ENCODE assay signal across 8 mouse cellular contexts in genomic region chr2:127444055-127444789, GRCm38 (mm10). TPM values are rescaled to one million over a fixed set of nuclear protein-coding genes. Genes with fewer than 3 reads are reported as not detected.
DNase-seq lines count a peak whose midpoint lies in the region; ATAC-seq and TF ChIP-seq lines count a peak whose summit lies in the region.

Gene Fahd2a (minus strand): TSS chr2:127444565.

- peaks cover 9% of the 10 kb centered on the region for H3K27me3 ChIP-seq in C2C12 (ENCODE audit: control insufficient read depth, insufficient read depth, insufficient read length)
- no peaks in the 10 kb centered on the region for H3K27me3 ChIP-seq in heart, embryonic 12.5 days (replicated peaks)
- no peaks in the 10 kb centered on the region for H3K27me3 ChIP-seq in kidney, postnatal 0 days (ENCODE audit: insufficient read depth, low read length)
- H3K27me3 ChIP-seq in liver, embryonic 11.5 days (replicated peaks; ENCODE audit: control insufficient read depth, insufficient read depth, low read length), result no peaks in the 10 kb centered on the region
- no peaks in the 10 kb centered on the region for H3K27me3 ChIP-seq in stomach, embryonic 14.5 days (ENCODE audit: control insufficient read depth, insufficient read depth, low read length)

- H3K79me3 ChIP-seq in C2C12 (ENCODE audit: low read depth), result no peaks in the 10 kb centered on the region

- H3K4me1 ChIP-seq in heart, embryonic 12.5 days (replicated peaks), result peaks cover 13% of the 10 kb centered on the region
- H3K4me1 ChIP-seq in kidney, postnatal 0 days (replicated peaks; ENCODE audit: insufficient read depth, low read length), result no peaks in the 10 kb centered on the region; the same call in 1 of the 2 replicates
- peaks cover 17% of the 10 kb centered on the region for H3K4me1 ChIP-seq in liver, embryonic 11.5 days (replicated peaks; ENCODE audit: control insufficient read depth, insufficient read depth, low read length)
- 0 out of 2 replicates have a peak, but pooled peaks cover 5% of the 10 kb centered on the region for H3K4me1 ChIP-seq in stomach, embryonic 14.5 days (ENCODE audit: control insufficient read depth, insufficient read depth, low read length)

- no peaks in the 10 kb centered on the region for H3K9me3 ChIP-seq in heart, embryonic 12.5 days (replicated peaks)
- no peaks in the 10 kb centered on the region for H3K9me3 ChIP-seq in kidney, postnatal 0 days (replicated peaks; ENCODE audit: low read length)
- no peaks in the 10 kb centered on the region for H3K9me3 ChIP-seq in liver, embryonic 11.5 days (ENCODE audit: control insufficient read depth, low read length)
- H3K9me3 ChIP-seq in stomach, embryonic 14.5 days (ENCODE audit: control insufficient read depth, low read depth, low read length), result no peaks in the 10 kb centered on the region

- H3K4me2 ChIP-seq in heart, embryonic 12.5 days, result peak within 1 kb of the TSS; percentile 76
- H3K4me2 ChIP-seq in kidney, postnatal 0 days (ENCODE audit: low read length), result peak within 1 kb of the TSS; percentile 63
- peak within 1 kb of the TSS; percentile 85 for H3K4me2 ChIP-seq in liver, embryonic 11.5 days
- H3K4me2 ChIP-seq in stomach, embryonic 14.5 days (replicated peaks; ENCODE audit: low read depth, low read length), result peak within 1 kb of the TSS; percentile 74

- H3K4me3 ChIP-seq in C2C12 (ENCODE audit: insufficient read depth, poor library complexity, severe bottlenecking), result peak within 1 kb of the TSS; percentile 34
- peak within 1 kb of the TSS; percentile 76 for H3K4me3 ChIP-seq in heart, embryonic 12.5 days
- H3K4me3 ChIP-seq in kidney, postnatal 0 days (replicated peaks; ENCODE audit: low read depth, low read length), result peak within 1 kb of the TSS; percentile 66
- peak within 1 kb of the TSS; percentile 83 for H3K4me3 ChIP-seq in liver, embryonic 11.5 days (ENCODE audit: low read depth, low read length)
- peak within 1 kb of the TSS; percentile 76 for H3K4me3 ChIP-seq in stomach, embryonic 14.5 days (ENCODE audit: low read depth, low read length)

- H3K36me3 ChIP-seq in C2C12 (ENCODE audit: control insufficient read depth, insufficient read depth), result no peaks in the 10 kb centered on the region
- H3K36me3 ChIP-seq in heart, embryonic 12.5 days, result peaks cover 4% of the 10 kb centered on the region
- H3K36me3 ChIP-seq in kidney, postnatal 0 days (ENCODE audit: insufficient read depth, low read length), result no peaks in the 10 kb centered on the region
- H3K36me3 ChIP-seq in liver, embryonic 11.5 days (ENCODE audit: control insufficient read depth, insufficient read depth, low read length), result no peaks in the 10 kb centered on the region
- no peaks in the 10 kb centered on the region for H3K36me3 ChIP-seq in stomach, embryonic 14.5 days (ENCODE audit: control insufficient read depth, insufficient read depth, low read length)

- H3ac ChIP-seq in C2C12 (ENCODE audit: control insufficient read depth, insufficient read length, low read depth), result peak within 1 kb of the TSS; percentile 61

- ATAC-seq in erythroid progenitor cell, adult 5-6 weeks (replicated peaks; ENCODE audit: low FRiP score, poor library complexity, severe bottlenecking), result peak; percentile 95
- ATAC-seq in heart, embryonic 12.5 days (ENCODE audit: insufficient number of reproducible peaks, low FRiP score), result peak; percentile 94
- peak; percentile 91 for ATAC-seq in kidney, postnatal 0 days (replicated peaks; ENCODE audit: low FRiP score, low read depth)
- ATAC-seq in liver, embryonic 11.5 days (replicated peaks; ENCODE audit: low FRiP score), result peak; percentile 90
- ATAC-seq in stomach, embryonic 14.5 days (ENCODE audit: insufficient number of reproducible peaks, insufficient read depth, low FRiP score, low read depth), result peak; percentile 92

- no peak for TF ChIP-seq CTCF in C2C12 (IDR thresholded peaks at IDR 0.05; ENCODE audit: control insufficient read depth, insufficient read depth, insufficient read length)
- TF ChIP-seq CTCF in kidney, postnatal 0 days (IDR thresholded peaks at IDR 0.05; ENCODE audit: low read depth), result 0 out of 2 replicates have a peak, but pooled peaks have one; percentile 26

- WGBS in heart, embryonic 12.5 days, result 5% methylated on average over 37 of the region's 37 CpGs
- WGBS in kidney, postnatal 0 days, result 4% methylated on average over 37 of the region's 37 CpGs
- 2% methylated on average over 37 of the region's 37 CpGs for WGBS in liver, embryonic 11.5 days
- 3% methylated on average over 36 of the region's 37 CpGs for WGBS in stomach, embryonic 14.5 days

- no peak within 1 kb of the TSS for H3K27ac ChIP-seq in heart, embryonic 12.5 days (ENCODE audit: poor library complexity, severe bottlenecking)
- peak within 1 kb of the TSS; percentile 33; the same call in 1 of the 2 replicates for H3K27ac ChIP-seq in kidney, postnatal 0 days
- H3K27ac ChIP-seq in liver, embryonic 11.5 days (ENCODE audit: low read depth, low read length), result peak within 1 kb of the TSS; percentile 50
- 0 out of 2 replicates have a peak within 1 kb of the TSS, but pooled peaks have one; percentile 33 for H3K27ac ChIP-seq in stomach, embryonic 14.5 days (ENCODE audit: low read length)

- H3K79me2 ChIP-seq in C2C12 (ENCODE audit: control insufficient read depth, insufficient read depth), result no peaks in the 10 kb centered on the region

- peak; percentile 83 for DNase-seq in brain, embryonic 18.5 days (ENCODE audit: low read depth, low spot score)
- DNase-seq in kidney, postnatal 0 days (ENCODE audit: low spot score), result peak; percentile 94
- DNase-seq in liver, embryonic 11.5 days (ENCODE audit: low spot score), result peak; percentile 88
- peak; percentile 90 for DNase-seq in naive thymus-derived CD4-positive, alpha-beta T cell, adult 2 months (ENCODE audit: low read depth)

- peak within 1 kb of the TSS; percentile 78 for H3K9ac ChIP-seq in heart, embryonic 12.5 days
- H3K9ac ChIP-seq in kidney, postnatal 0 days (ENCODE audit: low read depth, low read length), result peak within 1 kb of the TSS; percentile 66
- peak within 1 kb of the TSS; percentile 78 for H3K9ac ChIP-seq in liver, embryonic 11.5 days (ENCODE audit: low read depth, low read length)
- H3K9ac ChIP-seq in stomach, embryonic 14.5 days (replicated peaks; ENCODE audit: low read depth, low read length), result peak within 1 kb of the TSS; percentile 58

TF ChIP-seq in C2C12, 6 proteins besides CTCF, POLR2A, EP300 and RAD21:
- no peak for TF ChIP-seq MYOD1 (IDR thresholded peaks at IDR 0.05; ENCODE audit: control insufficient read depth, insufficient read length, low read depth)
- TF ChIP-seq MYOG (IDR thresholded peaks at IDR 0.05; ENCODE audit: control insufficient read depth, extremely low read depth, insufficient read length), result no peak
- no peak for TF ChIP-seq USF1 (IDR thresholded peaks at IDR 0.05; ENCODE audit: low read depth)
- no peak for TF ChIP-seq FOSL1 (IDR thresholded peaks at IDR 0.05; ENCODE audit: insufficient read depth, low read length, poor library complexity, severe bottlenecking)
- no peak for TF ChIP-seq MAX (IDR thresholded peaks at IDR 0.05)
- TF ChIP-seq CEBPB (IDR thresholded peaks at IDR 0.05; ENCODE audit: low read depth), result no peak

RNA-seq across cellular contexts. Expression of gene Fahd2a, which starts in this region (rescaled TPM):
- polyA plus RNA-seq in C2C12 (2012; fragmentation: generic; extraction: Trizol), result 2.6 TPM
- total RNA-seq in erythroid progenitor cell, adult 5-6 weeks (2015; ENCODE audit: low replicate concordance), result 10.5 and 18.0 TPM in 2 replicates
- 2.4 TPM in 1 of 2 replicates, not detected in the other for total RNA-seq in erythroid progenitor cell, adult 5-6 weeks (2017; ENCODE audit: low replicate concordance)
- 26.2 and 29.0 TPM in 2 replicates for polyA plus RNA-seq in heart, embryonic 12.5 days (2016; fragmentation: Nextera tagmentation; extraction: Ambion mirVana)
- polyA plus RNA-seq in kidney, postnatal 0 days (2015; fragmentation: Nextera tagmentation; extraction: Ambion mirVana), result 61.3 and 62.2 TPM in 2 replicates
- 16.6 and 19.9 TPM in 2 replicates for polyA plus RNA-seq in liver, embryonic 11.5 days (2014; fragmentation: Nextera tagmentation; extraction: Ambion mirVana)
- 31.6 and 35.7 TPM in 2 replicates for polyA plus RNA-seq in stomach, embryonic 14.5 days (2014; fragmentation: Nextera tagmentation; extraction: Ambion mirVana)
